Mouse (Mus musculus): Measurements from ENCODE around the gene Ppp3ca.

The Ppp3ca gene

GRCm38 (mm10) chr3:136765569-136765968 lies 95.6 kb downstream of the Ppp3ca start:
- no peak for DNase-seq (ENCODE audit: low read depth)

GRCm38 (mm10) chr3:136768775-136769485 lies 99.0 kb downstream of the Ppp3ca start:
- no peak for DNase-seq (ENCODE audit: low read depth)

- no peak for DNase-seq (ENCODE audit: low read depth)
Measured at GRCm38 (mm10) chr3:136769486-136769882, 99.6 kb downstream of the Ppp3ca start.

GRCm38 (mm10) chr3:136771700-136772099 lies 101.8 kb downstream of the Ppp3ca start:
- no peak for DNase-seq (ENCODE audit: low read depth)

- no peak for DNase-seq (ENCODE audit: low read depth)
Measured at GRCm38 (mm10) chr3:136773217-136773616, 103.3 kb downstream of the Ppp3ca start.

- DNase-seq (ENCODE audit: low read depth): no peak
Measured at GRCm38 (mm10) chr3:136774196-136774595, 104.3 kb downstream of the Ppp3ca start.

GRCm38 (mm10) chr3:136776525-136776924 lies 106.6 kb downstream of the Ppp3ca start:
- no peak for DNase-seq (ENCODE audit: low read depth)

GRCm38 (mm10) chr3:136777380-136777779 lies 107.5 kb downstream of the Ppp3ca start:
- DNase-seq (ENCODE audit: low read depth): no peak

GRCm38 (mm10) chr3:136777787-136778216 lies 107.9 kb downstream of the Ppp3ca start:
- no peak for DNase-seq (ENCODE audit: low read depth)

- DNase-seq (ENCODE audit: low read depth): no peak
Measured at GRCm38 (mm10) chr3:136780321-136780720, 110.4 kb downstream of the Ppp3ca start.

GRCm38 (mm10) chr3:136782058-136782457 lies 112.1 kb downstream of the Ppp3ca start:
- no peak for DNase-seq (ENCODE audit: low read depth)

GRCm38 (mm10) chr3:136785686-136786085 lies 115.8 kb downstream of the Ppp3ca start:
- no peak for DNase-seq (ENCODE audit: low read depth)

- no peak for DNase-seq (ENCODE audit: low read depth)
Measured at GRCm38 (mm10) chr3:136790261-136790871, 120.4 kb downstream of the Ppp3ca start.

- peak; percentile 39 for DNase-seq (ENCODE audit: low read depth)
Measured at GRCm38 (mm10) chr3:136791404-136791803, 121.5 kb downstream of the Ppp3ca start.

- DNase-seq (ENCODE audit: low read depth): no peak
Measured at GRCm38 (mm10) chr3:136791946-136792345, 122.0 kb downstream of the Ppp3ca start.

GRCm38 (mm10) chr3:136793411-136793810 lies 123.5 kb downstream of the Ppp3ca start:
- no peak for DNase-seq (ENCODE audit: low read depth)

- DNase-seq (ENCODE audit: low read depth): no peak
Measured at GRCm38 (mm10) chr3:136794426-136795217, 124.7 kb downstream of the Ppp3ca start.

- no peak for DNase-seq (ENCODE audit: low read depth)
Measured at GRCm38 (mm10) chr3:136798896-136799295, 129.0 kb downstream of the Ppp3ca start.

GRCm38 (mm10) chr3:136802595-136802994 lies 132.7 kb downstream of the Ppp3ca start:
- no peak for DNase-seq (ENCODE audit: low read depth)

GRCm38 (mm10) chr3:136805897-136806296 lies 136.0 kb downstream of the Ppp3ca start:
- no peak for DNase-seq (ENCODE audit: low read depth)

GRCm38 (mm10) chr3:136810271-136810670 lies 140.3 kb downstream of the Ppp3ca start:
- DNase-seq (ENCODE audit: low read depth): no peak

GRCm38 (mm10) chr3:136812162-136812561 lies 142.2 kb downstream of the Ppp3ca start:
- no peak for DNase-seq (ENCODE audit: low read depth)

- DNase-seq (ENCODE audit: low read depth): no peak
Measured at GRCm38 (mm10) chr3:136812791-136813190, 142.9 kb downstream of the Ppp3ca start.

Measured in c-Kit-positive CD71-positive TER-119-negative erythroid progenitor cells, embryonic 14.5 days (primary cell).